Mouse (Mus musculus): ENCODE measurements around the gene Rnf169.

The Rnf169 gene

GRCm38 (mm10) chr7:99893967-99894366 lies 86.3 kb downstream of the Rnf169 start:
- no peak for DNase-seq (ENCODE audit: extremely low spot score)

GRCm38 (mm10) chr7:99892351-99892750 lies 87.9 kb downstream of the Rnf169 start:
- DNase-seq (ENCODE audit: extremely low spot score) = no peak

- DNase-seq (ENCODE audit: extremely low spot score) = no peak
Observed at GRCm38 (mm10) chr7:99891471-99891870, 88.8 kb downstream of the Rnf169 start.

GRCm38 (mm10) chr7:99890168-99890755 lies 90.0 kb downstream of the Rnf169 start:
- DNase-seq (ENCODE audit: extremely low spot score) = no peak

- DNase-seq (ENCODE audit: extremely low spot score) = peak; percentile 21
Observed at GRCm38 (mm10) chr7:99889175-99889880, 90.9 kb downstream of the Rnf169 start.

- DNase-seq (ENCODE audit: extremely low spot score) = no peak
Observed at GRCm38 (mm10) chr7:99887743-99888142, 92.5 kb downstream of the Rnf169 start.

GRCm38 (mm10) chr7:99887230-99887735 lies 93.0 kb downstream of the Rnf169 start:
- no peak for DNase-seq (ENCODE audit: extremely low spot score)

GRCm38 (mm10) chr7:99878254-99878653 lies 102.0 kb downstream of the Rnf169 start:
- no peak for DNase-seq (ENCODE audit: extremely low spot score)

- peak; percentile 80 for DNase-seq (ENCODE audit: extremely low spot score)
Observed at GRCm38 (mm10) chr7:99876345-99876744, 103.9 kb downstream of the Rnf169 start.

GRCm38 (mm10) chr7:99875891-99876290 lies 104.4 kb downstream of the Rnf169 start:
- DNase-seq (ENCODE audit: extremely low spot score) = no peak

GRCm38 (mm10) chr7:99873965-99874364 lies 106.3 kb downstream of the Rnf169 start:
- no peak for DNase-seq (ENCODE audit: extremely low spot score)

All from embryo, embryonic 9.5 days (tissue).